Mouse (Mus musculus): ENCODE results near the gene Rnf185.

- TF ChIP-seq CTCF (IDR thresholded peaks at IDR 0.05; ENCODE audit: borderline replicate concordance, control insufficient read depth, extremely low read depth, insufficient read depth, low read length, poor library complexity), result no peak
- no peak for TF ChIP-seq POLR2A (IDR thresholded peaks at IDR 0.05; ENCODE audit: control insufficient read depth, extremely low read depth, insufficient read depth, low read length, poor library complexity)
Measured at GRCm38 (mm10) chr11:3370928-3371598, 81.1 kb downstream of the Rnf185 start.
